Mouse (Mus musculus) cerebellum, adult 11-12 months (tissue): ENCODE data around the gene Sycp3.
"Not testable (repeated sequence)": the region's sequence is repeated elsewhere in the genome, so short reads cannot be mapped to it uniquely, and the experiment has no call there.

Experiments
- DNase-seq: peaks from one replicate; pipeline ENCODE4 v3.0.0; 2022

Gene Sycp3

DNA sequence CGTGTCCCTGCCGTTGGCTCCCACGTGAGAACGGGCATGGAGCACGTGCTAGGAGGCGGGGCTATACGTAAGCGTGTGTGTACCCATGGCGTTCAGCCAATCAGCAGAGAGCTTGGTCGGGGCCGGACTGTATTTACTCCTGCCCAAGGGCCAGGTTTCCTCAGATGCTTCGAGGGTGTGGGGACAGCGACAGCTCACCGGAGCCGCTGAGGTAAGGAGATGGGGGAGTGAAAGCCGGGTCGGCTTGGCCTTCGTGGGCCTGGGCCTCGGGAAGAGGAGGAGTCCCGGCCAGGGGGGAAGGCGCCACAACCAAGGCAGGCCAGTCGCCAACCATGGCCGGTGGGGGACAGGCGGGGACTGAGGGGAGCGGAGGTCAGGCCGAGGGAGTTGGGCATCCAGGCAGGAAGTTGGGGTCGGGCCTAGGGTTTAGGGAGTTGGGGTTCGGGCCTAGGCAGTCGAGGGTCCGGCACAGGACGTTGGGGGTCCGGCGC lies at the start of gene Sycp3:
TSS of gene Sycp3 (plus strand) at position 68 of the 491 bp plus-strand sequence.
- DNase-seq, result no peak

DNA sequence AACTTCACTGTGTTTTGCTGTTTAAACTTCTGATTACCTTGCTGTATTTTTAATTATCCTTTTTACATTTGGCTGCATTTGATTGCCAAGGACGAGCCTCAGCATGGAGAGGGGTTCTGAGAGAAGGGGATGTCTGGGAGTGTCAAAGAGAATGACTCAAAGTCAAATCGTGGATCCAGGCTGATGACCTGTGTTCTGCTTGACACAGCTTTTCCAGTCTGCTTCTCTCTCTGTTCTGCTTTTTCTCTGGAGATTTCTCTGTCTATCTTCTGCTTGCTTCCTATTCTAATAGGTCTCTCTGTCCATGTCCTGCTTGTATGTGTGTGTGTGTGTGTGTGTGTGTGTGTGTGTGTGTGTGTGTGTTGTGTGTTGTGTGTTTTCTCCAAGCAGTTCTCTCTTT lies 49.6 kb upstream of the Sycp3 start:
- DNase-seq, result no peak

DNA sequence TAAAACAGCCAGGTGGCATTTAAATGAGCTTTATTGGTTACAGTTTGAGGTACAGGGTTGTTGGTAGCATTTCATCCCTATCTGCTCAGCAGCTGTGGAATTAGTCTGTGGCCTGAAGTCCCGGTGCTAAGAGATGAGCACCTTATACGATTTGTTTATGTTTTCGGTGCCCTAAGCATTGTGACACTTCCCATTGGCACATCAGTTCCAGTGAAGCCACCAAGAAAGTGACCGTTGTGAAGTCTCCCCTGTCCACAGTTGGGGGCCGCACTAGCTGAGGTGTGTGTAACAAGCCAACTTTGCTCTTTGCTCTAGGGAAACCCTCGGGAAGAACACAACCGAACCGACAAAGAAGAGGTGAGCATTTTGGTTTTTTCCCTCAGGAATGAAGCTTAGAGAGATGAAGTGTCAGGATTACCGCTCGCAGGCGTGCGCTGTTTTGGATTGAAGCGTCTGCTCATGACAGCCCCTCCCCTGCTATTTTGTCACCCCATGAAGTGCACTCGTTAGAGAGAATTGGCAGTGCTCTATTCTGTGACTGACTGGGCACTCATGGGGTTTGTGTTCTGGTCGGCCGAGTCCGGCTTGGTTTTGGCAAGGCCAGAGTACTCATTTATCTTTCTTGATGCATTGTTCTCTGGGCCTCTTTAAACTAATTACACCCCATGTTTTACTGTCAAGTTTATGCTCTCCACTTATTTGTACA lies 46.9 kb upstream of the Sycp3 start:
- no peak for DNase-seq

DNA sequence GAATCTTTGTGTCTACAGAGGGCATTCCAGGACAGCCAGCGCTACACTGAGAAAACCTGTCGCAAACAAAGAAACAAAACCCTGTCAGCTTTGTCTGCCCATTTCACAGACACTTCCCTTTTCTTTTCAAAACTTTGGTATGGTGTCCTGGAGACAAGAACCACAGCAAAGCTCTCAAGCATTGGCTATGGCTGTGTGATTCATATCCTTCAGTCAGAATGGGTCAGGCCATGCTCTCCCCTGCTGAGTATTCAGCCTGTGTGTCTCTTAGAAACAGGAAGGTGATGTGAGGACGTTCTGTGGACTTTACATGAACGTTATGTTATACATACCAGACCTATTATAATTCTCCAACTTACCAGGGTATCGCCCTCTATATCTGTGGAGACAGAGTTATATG lies 41.7 kb upstream of the Sycp3 start:
- DNase-seq, result no peak

DNA sequence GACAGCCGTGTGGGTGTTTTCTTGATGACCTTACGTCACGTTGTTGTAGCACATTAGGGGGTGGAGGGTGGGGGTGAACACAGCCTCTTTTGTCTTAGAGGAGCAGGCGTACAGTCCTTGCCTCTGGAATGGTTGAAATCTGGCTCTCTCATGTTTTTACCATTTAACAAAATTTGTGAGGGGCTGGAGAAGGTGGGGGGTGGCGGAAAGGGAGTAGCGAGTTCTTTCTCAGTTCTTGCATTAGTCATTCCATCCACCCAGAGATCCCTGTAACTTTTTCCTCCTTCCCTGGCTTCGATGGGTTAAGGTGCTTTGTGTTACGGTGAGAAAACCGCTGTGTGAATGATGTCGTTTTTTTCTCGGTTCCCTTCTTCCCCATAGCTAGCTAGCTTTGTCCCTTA lies 39.2 kb upstream of the Sycp3 start:
- no peak for DNase-seq

DNA sequence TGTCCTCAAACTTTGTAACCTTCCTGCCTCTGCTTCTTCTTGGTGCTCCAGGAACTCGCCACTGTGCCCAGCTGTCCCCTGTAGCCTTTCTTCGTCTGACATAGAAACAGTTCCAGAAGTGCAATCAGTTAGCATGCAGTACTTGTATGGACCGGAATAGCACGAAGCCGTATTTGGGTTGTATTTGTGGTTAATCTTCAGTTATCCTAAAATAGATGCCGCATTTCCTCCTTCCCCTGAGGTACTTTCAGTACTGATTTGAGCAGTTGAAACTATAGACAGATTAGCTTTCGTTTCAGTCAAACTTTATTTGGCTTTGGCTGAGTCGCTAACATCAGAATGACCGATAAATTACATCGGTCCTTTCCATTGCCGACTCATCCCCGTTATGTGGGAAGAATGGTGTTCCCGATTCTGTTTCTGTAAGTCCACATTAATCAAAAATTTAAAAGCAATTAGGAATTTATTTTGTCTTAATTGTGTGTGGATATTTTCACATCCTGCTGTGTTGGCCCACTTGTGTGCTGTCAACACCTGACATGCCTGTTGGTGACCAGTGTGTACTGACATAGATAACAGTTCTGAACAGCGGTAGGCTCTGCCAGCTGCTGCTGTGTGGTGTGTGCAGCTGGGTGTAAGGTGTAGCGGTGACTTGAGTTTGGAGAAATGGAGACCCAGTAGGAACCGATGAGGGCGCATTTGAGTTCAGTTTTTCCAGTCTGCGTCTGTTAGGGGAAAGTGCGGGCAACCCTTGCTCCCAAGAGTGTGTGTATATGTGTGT lies 38.5 kb upstream of the Sycp3 start:
- DNase-seq, result no peak

GRCm38 (mm10) chr10:88426158-88426816 lies 33.1 kb upstream of the Sycp3 start:
- peak; percentile 25 for DNase-seq

DNA sequence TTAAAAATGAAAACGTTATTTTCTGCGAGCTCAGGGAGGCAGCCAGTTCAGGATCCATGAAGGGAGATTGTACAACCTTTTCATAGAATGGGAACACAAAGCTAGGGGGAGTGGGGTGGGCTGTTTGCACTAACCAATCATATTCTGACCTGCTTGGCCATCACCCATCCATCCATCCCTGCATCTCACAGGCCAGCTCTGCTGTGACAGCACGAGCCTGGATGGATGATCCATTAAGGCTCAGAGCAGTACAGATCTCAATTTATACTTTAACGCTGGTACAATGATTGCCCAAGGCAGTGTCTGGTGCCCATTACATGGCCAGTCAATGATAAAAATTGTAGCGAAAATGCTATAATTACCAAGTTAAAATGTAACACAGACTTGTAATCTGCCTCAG lies 32.5 kb upstream of the Sycp3 start:
- no peak for DNase-seq

GRCm38 (mm10) chr10:88427998-88428397 lies 31.4 kb upstream of the Sycp3 start:
- DNase-seq, result no peak

DNA sequence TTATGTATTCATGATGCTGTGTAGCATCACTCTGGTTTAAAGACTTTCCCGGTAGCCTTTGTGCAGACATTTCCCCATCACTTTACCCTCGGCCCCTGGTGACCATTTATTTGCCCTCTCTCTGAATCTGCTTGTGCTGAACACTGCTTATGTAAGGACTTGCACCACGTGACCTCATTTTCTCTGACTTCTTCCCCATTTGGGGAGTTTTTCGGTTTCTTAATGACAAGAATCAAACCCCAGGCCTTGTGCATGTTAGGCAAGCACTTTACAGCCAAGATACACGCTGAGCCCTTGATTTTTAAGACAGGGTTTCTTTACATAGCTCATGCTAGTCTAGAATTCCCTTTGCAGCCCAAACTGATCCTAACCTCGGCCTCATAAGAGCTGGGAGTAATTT lies 18.1 kb upstream of the Sycp3 start:
- DNase-seq, result no peak

DNA sequence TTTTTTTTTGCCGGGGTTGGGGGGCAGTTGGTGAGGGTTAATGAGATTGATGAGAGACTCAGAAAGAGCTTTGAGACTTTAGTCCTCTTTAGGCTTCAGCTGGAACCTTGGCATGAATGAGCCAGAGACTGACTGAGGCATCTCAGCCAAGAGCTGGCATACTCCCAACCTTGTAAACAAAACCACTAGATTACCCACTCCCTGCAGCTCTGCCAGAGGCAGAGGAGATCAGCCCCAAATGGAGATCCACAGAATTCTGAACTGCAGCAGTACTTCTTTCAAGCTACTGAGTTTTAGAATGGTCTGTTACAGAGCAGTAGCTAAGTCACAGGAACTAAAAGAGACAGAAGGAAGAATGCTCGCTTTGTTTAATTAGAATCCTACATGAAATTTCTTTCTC lies 8.1 kb upstream of the Sycp3 start:
- DNase-seq, result peak; percentile 52

GRCm38 (mm10) chr10:88451990-88452389 lies 7.4 kb upstream of the Sycp3 start:
- DNase-seq, result no peak

DNA sequence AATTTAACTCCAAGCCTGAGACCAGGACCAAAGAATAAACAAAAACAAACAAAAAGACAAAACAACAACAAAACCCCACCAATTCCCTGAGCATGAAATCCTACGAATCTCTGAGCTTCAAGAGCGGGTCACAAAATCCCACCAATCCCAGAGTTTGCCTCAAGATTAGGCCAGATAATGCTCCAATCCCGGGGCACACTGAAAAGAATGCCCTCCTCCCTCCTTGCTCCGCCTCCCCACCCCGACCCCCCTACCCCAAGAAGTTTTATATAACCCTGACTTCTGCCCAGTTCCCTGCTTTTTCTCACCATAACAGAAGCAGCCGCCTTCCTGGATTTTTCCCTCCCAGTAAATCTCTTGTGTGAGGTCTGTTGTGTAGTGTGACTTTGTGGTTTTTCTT lies 1.6 kb upstream of the Sycp3 start:
- no peak for DNase-seq

- no peak for DNase-seq
These were observed 902 bp downstream of the Sycp3 start for GRCm38 (mm10) chr10:88460122-88460820.

DNA sequence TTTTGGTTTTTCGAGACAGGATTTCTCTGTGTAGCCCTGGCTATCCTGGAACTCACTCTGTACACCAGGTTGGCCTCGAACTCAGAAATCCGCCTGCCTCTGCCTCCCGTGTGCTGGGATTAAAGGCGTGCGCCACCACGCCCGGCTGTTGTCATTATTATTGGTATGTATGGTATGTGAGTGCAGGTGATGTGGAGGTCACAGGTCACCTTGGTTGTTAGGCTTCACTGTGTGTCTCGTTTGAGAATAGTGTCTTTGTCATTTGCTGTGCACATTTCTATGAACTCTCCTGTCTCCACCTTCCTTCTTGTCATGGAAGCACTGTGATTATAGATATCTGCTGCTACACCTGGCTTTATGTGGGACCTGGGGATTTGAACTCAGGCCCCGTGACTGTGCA lies 23.5 kb downstream of the Sycp3 start:
- not testable (repeated sequence) for DNase-seq

DNA sequence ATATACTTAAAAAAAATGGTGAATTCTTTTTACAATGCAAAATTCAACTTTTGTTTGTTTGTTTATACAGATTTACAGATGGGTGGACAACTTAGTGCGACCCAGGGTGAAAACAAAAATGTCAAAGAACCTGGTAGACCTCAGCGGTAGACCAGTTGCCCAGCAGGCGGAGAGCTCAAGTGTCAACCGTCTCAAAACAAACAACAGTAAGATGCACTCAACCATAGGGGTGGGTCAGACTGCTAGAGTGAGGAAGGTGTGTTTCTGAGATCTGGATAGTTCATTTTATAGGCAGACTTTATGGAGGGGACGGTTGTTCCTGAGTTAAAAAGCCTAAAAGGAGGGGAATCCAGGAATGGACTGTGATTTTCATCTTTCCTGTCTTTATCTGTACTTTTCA lies 29.3 kb downstream of the Sycp3 start:
- DNase-seq, result no peak

- DNase-seq, result no peak
These were observed 32.3 kb downstream of the Sycp3 start for GRCm38 (mm10) chr10:88491632-88492031.

- DNase-seq, result no peak
These were observed 33.3 kb downstream of the Sycp3 start for GRCm38 (mm10) chr10:88492658-88493057.

DNA sequence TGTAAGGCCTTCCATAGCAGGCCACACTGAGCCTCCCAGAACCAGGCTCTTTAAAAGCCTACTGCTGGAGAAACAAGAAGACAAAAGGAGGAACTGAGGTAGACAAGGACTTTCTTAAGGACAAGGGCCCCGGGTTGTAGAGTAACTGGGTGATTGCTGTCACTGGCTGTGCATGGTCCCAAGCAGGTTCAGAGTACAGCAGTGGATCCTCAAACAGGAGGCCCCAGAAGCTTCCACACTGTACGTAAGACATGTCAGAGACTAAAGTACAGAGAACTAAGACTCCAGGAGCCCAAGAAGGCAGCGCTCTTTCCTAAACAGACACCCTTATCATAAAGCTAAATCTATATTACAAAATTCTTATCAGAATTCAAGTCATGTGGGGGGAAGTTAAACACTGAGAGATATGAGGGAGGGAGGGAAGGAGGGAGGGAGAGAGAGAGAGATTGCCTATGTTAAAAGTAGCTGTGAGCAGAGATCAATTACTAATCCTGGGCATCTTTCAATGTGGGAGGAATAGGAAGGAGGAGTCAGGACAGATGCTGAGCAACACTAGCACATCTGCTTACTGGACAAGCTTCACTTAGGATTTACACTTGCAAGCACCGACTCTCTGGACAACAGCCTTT lies 35.7 kb downstream of the Sycp3 start:
- DNase-seq, result no peak

DNA sequence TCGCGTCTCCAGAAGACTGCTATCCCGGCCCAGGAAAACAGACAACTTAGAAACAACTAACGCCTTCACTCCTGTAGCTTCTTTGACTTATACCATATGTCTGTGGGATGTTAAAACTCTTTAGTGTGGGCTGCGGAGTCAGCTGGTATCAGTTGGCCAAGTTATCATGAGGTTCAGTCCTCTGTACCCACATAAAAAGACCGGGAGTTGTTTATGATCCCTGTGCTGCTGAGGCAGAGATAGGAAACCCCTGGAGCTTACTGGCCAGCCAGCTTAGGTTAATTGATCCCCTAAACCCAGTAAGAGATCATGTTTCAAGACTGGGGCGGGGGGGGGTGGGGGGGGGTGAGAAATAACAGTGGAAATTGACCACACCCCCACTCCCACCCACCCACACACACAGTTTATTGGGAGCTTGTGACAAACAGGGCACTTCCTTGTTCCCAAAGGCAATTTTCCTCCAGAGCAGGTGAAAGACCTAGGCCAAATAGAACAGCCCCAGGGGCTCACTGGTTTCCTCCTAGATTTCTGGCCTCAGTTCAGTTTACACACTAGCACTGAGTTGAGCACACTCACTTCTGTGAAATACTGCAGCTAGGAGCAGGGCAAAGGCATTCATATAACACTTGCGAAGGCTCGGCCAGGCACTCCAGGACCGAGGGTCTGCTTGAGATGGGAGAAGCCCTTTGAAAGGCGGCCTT lies 37.6 kb downstream of the Sycp3 start:
- DNase-seq, result no peak

DNA sequence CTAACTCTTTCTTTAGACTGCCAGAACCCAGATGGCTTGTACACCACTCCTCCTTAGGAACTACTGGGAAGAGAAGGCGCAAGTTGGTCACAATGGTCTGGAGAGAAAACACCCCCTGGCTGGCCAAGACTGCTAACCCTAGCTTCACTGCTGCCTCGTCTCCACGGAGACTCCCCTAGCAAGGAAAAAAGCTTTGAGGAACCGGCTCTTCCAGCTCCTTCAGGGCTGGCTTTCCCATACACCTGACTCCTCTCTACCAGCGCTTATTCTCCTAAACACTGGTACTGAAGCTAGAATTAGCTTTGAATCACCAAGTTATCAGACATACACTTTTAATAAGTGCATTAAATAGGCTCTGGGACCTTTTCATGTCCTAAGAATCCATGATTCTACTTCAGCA lies 40.6 kb downstream of the Sycp3 start:
- DNase-seq, result no peak

GRCm38 (mm10) chr10:88501370-88501769 lies 42.0 kb downstream of the Sycp3 start:
- DNase-seq, result no peak
